Mouse (Mus musculus): ENCODE measurements around the gene Fancc.

GRCm38 (mm10) chr13:63241665-63242064 lies 255.4 kb downstream of the Fancc start:
- TF ChIP-seq POLR2A (IDR thresholded peaks at IDR 0.05; ENCODE audit: borderline replicate concordance, insufficient read depth, low read length): no peak
- TF ChIP-seq CTCF (IDR thresholded peaks at IDR 0.05; ENCODE audit: borderline replicate concordance, insufficient read depth, low read depth, low read length): no peak
